Mouse (Mus musculus): ENCODE measurements around the gene Lrrc17.

DNA sequence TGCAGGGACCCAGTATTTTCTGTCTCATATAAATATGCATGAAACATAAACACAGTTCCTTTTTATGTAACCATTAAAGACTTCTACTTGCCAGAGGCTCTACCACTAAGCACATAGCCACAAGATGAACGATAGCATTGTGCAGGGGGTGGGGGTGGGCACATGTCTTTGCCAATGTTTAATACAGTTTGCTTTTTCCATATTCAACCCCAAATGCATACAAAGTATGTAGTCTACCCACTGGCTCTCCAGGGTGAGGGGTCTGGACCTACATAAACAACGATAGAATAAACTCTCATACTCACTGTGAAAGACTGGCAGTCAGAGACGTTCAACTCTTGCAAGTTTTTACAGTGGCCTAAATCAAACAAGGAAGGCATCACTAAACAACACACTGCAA is 13.1 kb downstream of the Lrrc17 start:
- TF ChIP-seq POLR2A (IDR thresholded peaks at IDR 0.05; ENCODE audit: insufficient read depth, low read length) (no peak), EP300 (IDR thresholded peaks at IDR 0.05; ENCODE audit: insufficient read depth, low read depth, low read length) (no peak), CTCF (IDR thresholded peaks at IDR 0.05; ENCODE audit: low read depth, low read length) (no peak)
